Mouse (Mus musculus): ENCODE measurements around the gene Mgmt. TPM values are rescaled to one million over a fixed set of nuclear protein-coding genes. Genes with fewer than 3 reads are reported as not detected.

Mgmt gene
- polyA plus RNA-seq, 2 experiments: 3.3 to 6.6 TPM

GRCm38 (mm10) chr7:137018614-137019013 is 124.2 kb downstream of the Mgmt start:
- no peaks in the 10 kb centered on the region for H3K4me1 ChIP-seq (ENCODE audit: control insufficient read depth, insufficient read depth, low read length)
- no peaks in the 10 kb centered on the region for H3K27me3 ChIP-seq (ENCODE audit: control insufficient read depth, insufficient read depth, low read length)
- no peak for TF ChIP-seq POLR2A (IDR thresholded peaks at IDR 0.05; ENCODE audit: borderline replicate concordance, extremely low read depth, insufficient read depth, insufficient read length)
- DNase-seq (ENCODE audit: low spot score): no peak
- no peak for ATAC-seq (ENCODE audit: low FRiP score, low read depth)
- H3K9me3 ChIP-seq (ENCODE audit: control insufficient read depth, low read length): no peaks in the 10 kb centered on the region
- H3K36me3 ChIP-seq (ENCODE audit: control insufficient read depth, insufficient read depth, low read length): no peaks in the 10 kb centered on the region
- 91% methylated on average over 5 of the region's 5 CpGs for WGBS
- H3K4me2 ChIP-seq (replicated peaks; ENCODE audit: low read depth, low read length, severe bottlenecking): no peak overlapping the region
- no peak overlapping the region for H3K4me3 ChIP-seq (replicated peaks; ENCODE audit: low read length)
- H3K9ac ChIP-seq (ENCODE audit: low read depth, low read length, severe bottlenecking): no peak overlapping the region
- H3K27ac ChIP-seq (replicated peaks; ENCODE audit: low read depth, low read length): no peak overlapping the region

DNA sequence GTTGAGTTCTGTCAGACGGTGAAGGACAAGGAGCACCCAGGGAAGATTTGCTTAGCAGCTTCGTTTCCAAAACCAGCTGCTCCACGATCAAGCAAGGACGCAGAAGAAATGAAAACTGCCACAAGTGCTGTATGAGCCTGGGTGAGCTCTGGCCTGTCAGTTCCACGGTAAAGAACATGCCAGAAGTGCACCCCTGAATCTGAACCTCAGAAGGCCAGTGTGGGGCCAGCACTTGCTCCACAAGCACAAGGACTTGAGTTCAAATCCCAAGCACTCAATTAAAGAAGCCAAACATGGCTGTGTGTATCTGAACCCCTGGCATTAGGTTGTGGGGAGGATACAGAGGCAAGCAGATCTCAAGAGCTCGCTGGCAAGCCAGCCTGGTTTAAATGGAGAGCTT is 125.8 kb downstream of the Mgmt start:
- no peak for DNase-seq (ENCODE audit: low spot score)
- Histone ChIP-seq H3K4me3 (replicated peaks; ENCODE audit: low read length) (no peak overlapping the region), H3K9me3 (ENCODE audit: control insufficient read depth, low read length) (no peaks in the 10 kb centered on the region), H3K27ac (replicated peaks; ENCODE audit: low read depth, low read length) (no peak overlapping the region), H3K4me1 (ENCODE audit: control insufficient read depth, insufficient read depth, low read length) (no peaks in the 10 kb centered on the region), H3K4me2 (replicated peaks; ENCODE audit: low read depth, low read length, severe bottlenecking) (no peak overlapping the region), H3K27me3 (ENCODE audit: control insufficient read depth, insufficient read depth, low read length) (no peaks in the 10 kb centered on the region), H3K36me3 (ENCODE audit: control insufficient read depth, insufficient read depth, low read length) (no peaks in the 10 kb centered on the region), H3K9ac (ENCODE audit: low read depth, low read length, severe bottlenecking) (no peak overlapping the region)
- no peak for ATAC-seq (ENCODE audit: low FRiP score, low read depth)
- 79% methylated on average over 6 of the region's 6 CpGs for WGBS
- no peak for TF ChIP-seq POLR2A (IDR thresholded peaks at IDR 0.05; ENCODE audit: borderline replicate concordance, extremely low read depth, insufficient read depth, insufficient read length)

- Histone ChIP-seq H3K27ac (replicated peaks; ENCODE audit: low read depth, low read length) (no peak overlapping the region), H3K4me1 (ENCODE audit: control insufficient read depth, insufficient read depth, low read length) (no peaks in the 10 kb centered on the region), H3K9ac (ENCODE audit: low read depth, low read length, severe bottlenecking) (no peak overlapping the region), H3K36me3 (ENCODE audit: control insufficient read depth, insufficient read depth, low read length) (no peaks in the 10 kb centered on the region), H3K4me3 (replicated peaks; ENCODE audit: low read length) (no peak overlapping the region), H3K27me3 (ENCODE audit: control insufficient read depth, insufficient read depth, low read length) (no peaks in the 10 kb centered on the region), H3K4me2 (replicated peaks; ENCODE audit: low read depth, low read length, severe bottlenecking) (no peak overlapping the region), H3K9me3 (ENCODE audit: control insufficient read depth, low read length) (peaks cover 8% of the 10 kb centered on the region)
- TF ChIP-seq POLR2A (IDR thresholded peaks at IDR 0.05; ENCODE audit: borderline replicate concordance, extremely low read depth, insufficient read depth, insufficient read length): no peak
- DNase-seq (ENCODE audit: low spot score): no peak
- ATAC-seq (ENCODE audit: low FRiP score, low read depth): no peak
- WGBS: 91% methylated on average over 4 of the region's 4 CpGs
Observed at GRCm38 (mm10) chr7:137030789-137031188, 136.4 kb downstream of the Mgmt start.

DNA sequence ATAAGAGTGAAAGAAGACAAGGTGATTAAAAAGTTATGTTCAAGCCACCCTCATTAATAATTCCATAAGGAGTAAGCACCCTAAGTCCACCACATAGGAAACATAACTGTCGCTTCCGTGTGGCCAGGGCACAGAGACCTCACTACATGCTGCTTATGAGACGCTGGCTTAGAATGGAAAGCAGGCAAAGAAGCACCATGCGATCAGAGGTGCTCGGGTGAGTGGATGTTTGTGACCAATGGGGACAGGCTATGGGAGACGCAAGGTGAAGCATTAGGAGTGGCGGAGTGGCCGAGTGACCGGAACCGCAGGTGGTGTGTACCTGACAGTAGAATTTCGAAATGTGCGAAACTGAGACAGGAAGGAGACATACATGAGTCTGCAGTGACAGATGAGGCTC is 138.8 kb downstream of the Mgmt start:
- Histone ChIP-seq H3K4me1 (ENCODE audit: control insufficient read depth, insufficient read depth, low read length) (no peaks in the 10 kb centered on the region), H3K27ac (replicated peaks; ENCODE audit: low read depth, low read length) (no peak overlapping the region), H3K4me3 (replicated peaks; ENCODE audit: low read length) (no peak overlapping the region), H3K4me2 (replicated peaks; ENCODE audit: low read depth, low read length, severe bottlenecking) (no peak overlapping the region), H3K9me3 (ENCODE audit: control insufficient read depth, low read length) (peaks cover 8% of the 10 kb centered on the region), H3K36me3 (ENCODE audit: control insufficient read depth, insufficient read depth, low read length) (no peaks in the 10 kb centered on the region), H3K9ac (ENCODE audit: low read depth, low read length, severe bottlenecking) (no peak overlapping the region), H3K27me3 (ENCODE audit: control insufficient read depth, insufficient read depth, low read length) (no peaks in the 10 kb centered on the region)
- no peak for TF ChIP-seq POLR2A (IDR thresholded peaks at IDR 0.05; ENCODE audit: borderline replicate concordance, extremely low read depth, insufficient read depth, insufficient read length)
- DNase-seq (ENCODE audit: low spot score): no peak
- WGBS: 92% methylated on average over 12 of the region's 12 CpGs
- ATAC-seq (ENCODE audit: low FRiP score, low read depth): no peak

DNA sequence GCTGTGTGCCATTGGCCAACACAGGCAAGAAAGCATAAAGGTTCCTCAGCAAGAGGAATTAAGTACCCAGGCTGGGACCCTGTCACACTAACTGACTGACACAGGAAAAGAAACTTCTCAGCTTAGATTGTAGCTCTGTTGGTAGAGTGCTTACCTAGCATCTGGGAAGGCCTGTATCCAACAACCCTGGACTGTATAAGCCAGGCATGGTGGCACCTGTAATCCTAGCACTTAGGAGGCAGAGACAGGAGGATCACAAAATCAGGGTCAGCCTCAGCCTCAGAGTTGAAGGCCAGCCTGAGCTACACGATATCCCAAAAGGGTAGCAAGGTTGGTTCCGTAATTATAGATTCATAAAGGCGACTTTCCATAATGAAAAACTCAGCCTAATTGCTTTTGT is 140.6 kb downstream of the Mgmt start:
- TF ChIP-seq POLR2A (IDR thresholded peaks at IDR 0.05; ENCODE audit: borderline replicate concordance, extremely low read depth, insufficient read depth, insufficient read length): no peak
- Histone ChIP-seq H3K4me3 (replicated peaks; ENCODE audit: low read length) (no peak overlapping the region), H3K4me1 (ENCODE audit: control insufficient read depth, insufficient read depth, low read length) (peaks cover 6% of the 10 kb centered on the region), H3K36me3 (ENCODE audit: control insufficient read depth, insufficient read depth, low read length) (no peaks in the 10 kb centered on the region), H3K27ac (replicated peaks; ENCODE audit: low read depth, low read length) (no peak overlapping the region), H3K4me2 (replicated peaks; ENCODE audit: low read depth, low read length, severe bottlenecking) (no peak overlapping the region), H3K9ac (ENCODE audit: low read depth, low read length, severe bottlenecking) (no peak overlapping the region), H3K9me3 (ENCODE audit: control insufficient read depth, low read length) (peaks cover 8% of the 10 kb centered on the region), H3K27me3 (ENCODE audit: control insufficient read depth, insufficient read depth, low read length) (no peaks in the 10 kb centered on the region)
- WGBS: 83% methylated on average over 3 of the region's 3 CpGs
- no peak for DNase-seq (ENCODE audit: low spot score)
- no peak for ATAC-seq (ENCODE audit: low FRiP score, low read depth)

- WGBS: 60% methylated on average over 5 of the region's 5 CpGs
- Histone ChIP-seq H3K27me3 (ENCODE audit: control insufficient read depth, insufficient read depth, low read length) (no peaks in the 10 kb centered on the region), H3K9ac (ENCODE audit: low read depth, low read length, severe bottlenecking) (no peak overlapping the region), H3K4me2 (replicated peaks; ENCODE audit: low read depth, low read length, severe bottlenecking) (no peak overlapping the region), H3K36me3 (ENCODE audit: control insufficient read depth, insufficient read depth, low read length) (no peaks in the 10 kb centered on the region), H3K4me3 (replicated peaks; ENCODE audit: low read length) (no peak overlapping the region), H3K9me3 (ENCODE audit: control insufficient read depth, low read length) (peaks cover 5% of the 10 kb centered on the region), H3K27ac (replicated peaks; ENCODE audit: low read depth, low read length) (no peak overlapping the region), H3K4me1 (ENCODE audit: control insufficient read depth, insufficient read depth, low read length) (peaks cover 10% of the 10 kb centered on the region)
- TF ChIP-seq POLR2A (IDR thresholded peaks at IDR 0.05; ENCODE audit: borderline replicate concordance, extremely low read depth, insufficient read depth, insufficient read length): no peak
- DNase-seq (ENCODE audit: low spot score) (no peak), ATAC-seq (ENCODE audit: low FRiP score, low read depth) (no peak)
Observed at GRCm38 (mm10) chr7:137035916-137036315, 141.5 kb downstream of the Mgmt start.

Data from limb, embryonic 14.5 days (tissue).